Mouse (Mus musculus) midbrain, embryonic 10.5 days (tissue): ENCODE data around the gene Cuedc2. TPM values are rescaled to one million over a fixed set of nuclear protein-coding genes. Genes with fewer than 3 reads are reported as not detected.
A peak's percentile ranks its signal among the peaks of the same experiment; 100 is the strongest.

Experiments
- DNase-seq: peaks from one replicate; pipeline ENCODE4 v3.0.0-alpha.2; 2017; ENCODE audit warnings: low spot score
- H3K27ac ChIP-seq: fragments of 300-500 bp; sonication (generic); replicated peaks from 2 replicates; pipeline ENCODE4 v1.5.1; 2016; ENCODE audit warnings: mild to moderate bottlenecking
- H3K27me3 ChIP-seq: fragments of 300-500 bp; sonication (generic); 2 replicates; pipeline ENCODE4 v1.6.1; 2016; ENCODE audit warnings: low read depth, mild to moderate bottlenecking; ENCODE audit not compliant: poor library complexity, severe bottlenecking
- H3K36me3 ChIP-seq: fragments of 300-500 bp; sonication (generic); 2 replicates; pipeline ENCODE4 v1.6.1; 2016; ENCODE audit warnings: mild to moderate bottlenecking, moderate library complexity
- H3K4me1 ChIP-seq: fragments of 300-500 bp; sonication (generic); 2 replicates; pipeline ENCODE4 v1.6.1; 2016
- H3K4me3 ChIP-seq: fragments of 300-500 bp; sonication (generic); 2 replicates; pipeline ENCODE4 v1.5.1; 2016; ENCODE audit warnings: mild to moderate bottlenecking, moderate library complexity
- H3K9me3 ChIP-seq: fragments of 300-500 bp; sonication (generic); replicated peaks from 2 replicates; pipeline ENCODE4 v1.6.1; 2016; ENCODE audit warnings: mild to moderate bottlenecking
- WGBS: fragments of 180-500 bp; shearing (Covaris S2); methylation state at CpG from one replicate; pipeline ENCODE4 v1.1.7; 2016; 5-methylcytosine and 5-hydroxymethylcytosine counted together
- polyA plus RNA-seq: library from polyadenylated mRNA; unstranded; fragments of >200 nt; fragmentation: Nextera tagmentation; extraction: Ambion mirVana; gene quantifications from 2 replicates; pipeline ENCODE4 v1.2.1, GENCODE M21; 2016

The Cuedc2 gene
- polyA plus RNA-seq, 1 experiment from 2014 or later = 239 TPM

GRCm38 (mm10) chr19:46332721-46333339, 5.7 kb downstream of the Cuedc2 start:
- Histone ChIP-seq H3K27ac (peak overlapping the region; percentile 78), H3K4me3 (peak overlapping the region; percentile 23; the same call in 1 of the 2 replicates), H3K4me1 (peaks cover 68% of the 10 kb centered on the region), H3K9me3 (no peaks in the 10 kb centered on the region), H3K27me3 (peaks cover 20% of the 10 kb centered on the region), H3K36me3 (peaks cover 39% of the 10 kb centered on the region)
- 48% methylated on average over 7 of the region's 7 CpGs for WGBS
- peak; percentile 49 for DNase-seq

GRCm38 (mm10) chr19:46331936-46332335, 6.6 kb downstream of the Cuedc2 start:
- no peak overlapping the region for H3K27ac ChIP-seq

GRCm38 (mm10) chr19:46331326-46331725, 7.2 kb downstream of the Cuedc2 start:
- Histone ChIP-seq H3K4me1 (peaks cover 73% of the 10 kb centered on the region), H3K27me3 (peaks cover 34% of the 10 kb centered on the region), H3K27ac (no peak overlapping the region), H3K9me3 (no peaks in the 10 kb centered on the region), H3K4me3 (peak overlapping the region; percentile 5; the same call in 1 of the 2 replicates), H3K36me3 (peaks cover 38% of the 10 kb centered on the region)
- 91% methylated on average over 14 of the region's 14 CpGs for WGBS
- no peak for DNase-seq

More at GRCm38 (mm10) chr19:46331936-46332335, 6.6 kb downstream of the Cuedc2 start:
- Histone ChIP-seq H3K27me3 (peaks cover 28% of the 10 kb centered on the region), H3K9me3 (no peaks in the 10 kb centered on the region), H3K4me3 (no peak overlapping the region), H3K36me3 (peaks cover 39% of the 10 kb centered on the region), H3K4me1 (peaks cover 68% of the 10 kb centered on the region)
- DNase-seq = no peak
- 86% methylated on average over 3 of the region's 3 CpGs for WGBS

- Histone ChIP-seq H3K36me3 (peaks cover 34% of the 10 kb centered on the region), H3K4me3 (no peak overlapping the region), H3K4me1 (peaks cover 79% of the 10 kb centered on the region), H3K27ac (no peak overlapping the region), H3K9me3 (no peaks in the 10 kb centered on the region), H3K27me3 (peaks cover 40% of the 10 kb centered on the region)
- WGBS = 94% methylated on average over 12 of the region's 12 CpGs
- no peak for DNase-seq
These were observed 7.8 kb downstream of the Cuedc2 start for GRCm38 (mm10) chr19:46330696-46331095.

GRCm38 (mm10) chr19:46329951-46330350, 8.6 kb downstream of the Cuedc2 start:
- Histone ChIP-seq H3K4me3 (peak overlapping the region; percentile 89; the same call in 1 of the 2 replicates), H3K9me3 (no peaks in the 10 kb centered on the region), H3K36me3 (peaks cover 28% of the 10 kb centered on the region), H3K27me3 (peaks cover 47% of the 10 kb centered on the region), H3K27ac (no peak overlapping the region), H3K4me1 (peaks cover 83% of the 10 kb centered on the region)
- WGBS = 7% methylated on average over 16 of the region's 16 CpGs
- DNase-seq = peak; percentile 85

- H3K9me3 ChIP-seq = no peaks in the 10 kb centered on the region
- peak; percentile 52 for DNase-seq
- H3K27ac ChIP-seq = peak overlapping the region; percentile 88
- peaks cover 79% of the 10 kb centered on the region for H3K4me1 ChIP-seq
- 2% methylated on average over 54 of the region's 54 CpGs for WGBS
- peaks cover 28% of the 10 kb centered on the region for H3K36me3 ChIP-seq
- peak overlapping the region; percentile 89 for H3K4me3 ChIP-seq
- peaks cover 56% of the 10 kb centered on the region for H3K27me3 ChIP-seq
These were observed 9.4 kb downstream of the Cuedc2 start for GRCm38 (mm10) chr19:46329031-46329641.

GRCm38 (mm10) chr19:46328081-46329030, 10.1 kb downstream of the Cuedc2 start, which contains the start of gene Fbxl15:
Gene Fbxl15, plus strand, starts transcription at chr19:46328184.
- peaks cover 72% of the 10 kb centered on the region for H3K4me1 ChIP-seq
- peak within 1 kb of the TSS; percentile 89 for H3K4me3 ChIP-seq
- peak within 1 kb of the TSS; percentile 88 for H3K27ac ChIP-seq
- peak; percentile 97 for DNase-seq
- H3K9me3 ChIP-seq = no peaks in the 10 kb centered on the region
- H3K36me3 ChIP-seq = peaks cover 28% of the 10 kb centered on the region
- under 1% methylated on average over 81 of the region's 81 CpGs for WGBS
- peaks cover 63% of the 10 kb centered on the region for H3K27me3 ChIP-seq

- no peaks in the 10 kb centered on the region for H3K9me3 ChIP-seq
- peaks cover 71% of the 10 kb centered on the region for H3K27me3 ChIP-seq
- peaks cover 72% of the 10 kb centered on the region for H3K4me1 ChIP-seq
- H3K27ac ChIP-seq = peak overlapping the region; percentile 88
- peaks cover 26% of the 10 kb centered on the region for H3K36me3 ChIP-seq
- H3K4me3 ChIP-seq = peak overlapping the region; percentile 89
- DNase-seq = no peak
- WGBS = 33% methylated on average over 14 of the region's 14 CpGs
These were observed 10.9 kb downstream of the Cuedc2 start for GRCm38 (mm10) chr19:46327531-46328064.

- H3K9me3 ChIP-seq = no peaks in the 10 kb centered on the region
- peak within 1 kb of the TSS; percentile 88 for H3K27ac ChIP-seq
- peak; percentile 78 for DNase-seq
- H3K4me3 ChIP-seq = peak within 1 kb of the TSS; percentile 89
- WGBS = under 1% methylated on average over 35 of the region's 35 CpGs
- H3K36me3 ChIP-seq = peaks cover 18% of the 10 kb centered on the region
- H3K4me1 ChIP-seq = peaks cover 72% of the 10 kb centered on the region
- H3K27me3 ChIP-seq = peaks cover 79% of the 10 kb centered on the region
These were observed 11.7 kb downstream of the Cuedc2 start, which contains the start of gene Psd for GRCm38 (mm10) chr19:46326756-46327305. Gene Psd, minus strand, starts transcription at chr19:46327156.

- Histone ChIP-seq H3K9me3 (no peaks in the 10 kb centered on the region), H3K4me3 (peak overlapping the region; percentile 89), H3K27me3 (peaks cover 82% of the 10 kb centered on the region), H3K27ac (peak overlapping the region; percentile 88), H3K4me1 (peaks cover 73% of the 10 kb centered on the region), H3K36me3 (peaks cover 12% of the 10 kb centered on the region)
- no peak for DNase-seq
- 2% methylated on average over 29 of the region's 29 CpGs for WGBS
These were observed 12.3 kb downstream of the Cuedc2 start for GRCm38 (mm10) chr19:46326019-46326755.

- Histone ChIP-seq H3K36me3 (no peaks in the 10 kb centered on the region), H3K9me3 (no peaks in the 10 kb centered on the region), H3K4me1 (peaks cover 74% of the 10 kb centered on the region), H3K27me3 (peaks cover 88% of the 10 kb centered on the region), H3K4me3 (0 out of 2 replicates have a peak overlapping the region, but pooled peaks have one; percentile 89), H3K27ac (no peak overlapping the region)
- 64% methylated on average over 5 of the region's 5 CpGs for WGBS
- no peak for DNase-seq
These were observed 13.6 kb downstream of the Cuedc2 start for GRCm38 (mm10) chr19:46324918-46325317.
